Mouse (Mus musculus) hindbrain, postnatal 0 days (tissue): ENCODE measurements around the gene Dguok. TPM values are rescaled to one million over a fixed set of nuclear protein-coding genes. Genes with fewer than 3 reads are reported as not detected.

ENCODE experiments used
- ATAC-seq: fragments of 200-750 bp; cut with Nextera tagmentation; 2 replicates; pipeline ENCODE4 v1.8.0; 2017; ENCODE audit warnings: mild to moderate bottlenecking, moderate TSS enrichment, moderate library complexity
- DNase-seq: peaks from one replicate; pipeline ENCODE4 v3.0.0-alpha.2; 2015; ENCODE audit warnings: low spot score
- H3K27ac ChIP-seq: fragments of 300-500 bp; sonication (generic); 2 replicates; pipeline ENCODE4 v1.5.1; 2014; ENCODE audit warnings: mild to moderate bottlenecking
- H3K27me3 ChIP-seq: fragments of 300-500 bp; sonication (generic); 2 replicates; pipeline ENCODE4 v1.6.1; 2014; ENCODE audit warnings: low read length, mixed read lengths; ENCODE audit not compliant: insufficient read depth
- H3K36me3 ChIP-seq: fragments of 300-500 bp; sonication (generic); 2 replicates; pipeline ENCODE4 v1.6.1; 2014; ENCODE audit warnings: low read length, mixed read lengths; ENCODE audit not compliant: insufficient read depth
- H3K4me1 ChIP-seq: fragments of 300-500 bp; sonication (generic); 2 replicates; pipeline ENCODE4 v1.6.1; 2014; ENCODE audit warnings: antibody characterized with exemption, low read length, mixed read lengths; ENCODE audit not compliant: insufficient read depth
- H3K4me2 ChIP-seq: fragments of 300-500 bp; sonication (generic); 2 replicates; pipeline ENCODE4 v1.6.1; 2014; ENCODE audit warnings: low read depth, mild to moderate bottlenecking, low read length, moderate library complexity, mixed read lengths
- H3K4me3 ChIP-seq: fragments of 300-500 bp; sonication (generic); 2 replicates; pipeline ENCODE4 v1.5.1; 2014; ENCODE audit warnings: low read length
- H3K9ac ChIP-seq: fragments of 300-500 bp; sonication (generic); replicated peaks from 2 replicates; pipeline ENCODE4 v1.6.1; 2014; ENCODE audit warnings: mild to moderate bottlenecking, low read length, moderate library complexity, mixed read lengths
- H3K9me3 ChIP-seq: fragments of 300-500 bp; sonication (generic); 2 replicates; pipeline ENCODE4 v1.6.1; 2016; ENCODE audit warnings: low read length, mixed read lengths
- CTCF ChIP-seq: IDR thresholded peaks from 2 replicates; pipeline ENCODE4 v1.5.1; 2016; ENCODE audit warnings: antibody characterized with exemption, control low read depth, low read depth
- WGBS: fragments of 180-500 bp; shearing (Covaris S2); extraction: QIAGEN DNeasy Blood & Tissue Kit; methylation state at CpG from one replicate; pipeline ENCODE4 v1.1.7; 2014; 5-methylcytosine and 5-hydroxymethylcytosine counted together
- polyA plus RNA-seq: library from polyadenylated mRNA; unstranded; fragments of >200 nt; fragmentation: Nextera tagmentation; extraction: Ambion mirVana; gene quantifications from 2 replicates; pipeline ENCODE4 v1.2.1, GENCODE M21; 2015
- total RNA-seq: library from RNA; depleted of rRNA; stranded (reverse); fragments of >200 nt; gene quantifications from 2 replicates; pipeline ENCODE4 v1.2.3, GENCODE M21; 2014

Dguok gene
- total and polyA plus RNA-seq, 2 experiments from 2014 or later: 31.8 to 51.1 TPM

- no peaks in the 10 kb centered on the region for H3K27me3 ChIP-seq
- no peaks in the 10 kb centered on the region for H3K36me3 ChIP-seq
- ATAC-seq: no peak
- H3K4me2 ChIP-seq: no peak overlapping the region
- H3K27ac ChIP-seq: no peak overlapping the region
- no peaks in the 10 kb centered on the region for H3K9me3 ChIP-seq
- no peak for DNase-seq
- no peaks in the 10 kb centered on the region; the same call in 1 of the 2 replicates for H3K4me1 ChIP-seq
- H3K9ac ChIP-seq: no peak overlapping the region
- no peak for TF ChIP-seq CTCF
- no peak overlapping the region for H3K4me3 ChIP-seq
- WGBS: 39% methylated on average over 6 of the region's 6 CpGs
These were observed 30.0 kb upstream of the Dguok start for GRCm38 (mm10) chr6:83536795-83537059.

DNA sequence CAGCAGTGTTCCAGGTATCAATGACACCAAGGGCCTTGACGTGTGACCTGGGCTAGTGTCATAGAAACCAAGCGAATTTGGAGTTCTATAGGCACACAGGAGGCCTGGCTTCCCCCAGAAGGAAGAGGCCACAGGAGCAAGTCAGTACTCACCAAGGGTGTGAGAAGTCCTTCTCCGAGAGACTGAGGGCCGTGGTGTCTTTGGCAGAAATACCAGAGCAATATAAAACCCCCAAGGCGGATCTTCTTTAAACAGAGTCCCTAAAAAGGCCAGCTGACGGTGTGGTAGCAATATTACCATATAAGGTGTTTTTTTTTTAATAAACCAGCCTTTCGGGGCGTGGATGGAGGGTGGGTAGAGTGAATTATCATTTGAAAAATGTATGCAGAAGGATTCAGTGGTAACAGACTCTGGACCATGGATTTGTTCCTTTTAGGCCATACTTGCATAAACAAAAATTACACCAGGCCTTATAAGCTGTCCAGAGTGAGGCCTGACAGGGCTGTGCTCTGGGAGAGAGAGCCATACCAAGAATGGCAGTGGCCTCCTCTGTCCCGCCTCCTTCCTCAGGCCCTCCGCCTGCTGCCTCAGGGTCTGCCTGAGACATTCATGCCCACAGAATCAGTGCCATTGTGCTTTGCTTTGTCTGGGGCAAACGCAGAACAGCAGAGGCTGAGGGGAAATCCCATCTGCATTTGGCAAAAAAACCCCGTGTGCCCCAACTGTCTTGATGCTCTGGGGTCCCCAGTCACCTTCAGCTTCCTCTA is 29.4 kb upstream of the Dguok start, which contains the start of gene Actg2:
Actg2 (minus strand) TSS at position 238 of the 767 bp plus-strand sequence.
- H3K27me3 ChIP-seq: no peaks in the 10 kb centered on the region
- WGBS: 65% methylated on average over 12 of the region's 12 CpGs
- no peak for TF ChIP-seq CTCF
- H3K27ac ChIP-seq: no peak within 1 kb of the TSS
- ATAC-seq: no peak
- H3K9ac ChIP-seq: no peak within 1 kb of the TSS
- H3K4me1 ChIP-seq: no peaks in the 10 kb centered on the region
- no peak within 1 kb of the TSS for H3K4me2 ChIP-seq
- DNase-seq: no peak
- no peaks in the 10 kb centered on the region for H3K9me3 ChIP-seq
- H3K36me3 ChIP-seq: no peaks in the 10 kb centered on the region
- H3K4me3 ChIP-seq: no peak within 1 kb of the TSS

GRCm38 (mm10) chr6:83532608-83533007 is 25.8 kb upstream of the Dguok start:
- ATAC-seq (no peak), DNase-seq (no peak)
- H3K4me2 ChIP-seq: no peak overlapping the region
- no peak overlapping the region for H3K27ac ChIP-seq
- H3K36me3 ChIP-seq: no peaks in the 10 kb centered on the region
- no peak overlapping the region for H3K4me3 ChIP-seq
- no peak overlapping the region for H3K9ac ChIP-seq
- H3K27me3 ChIP-seq: no peaks in the 10 kb centered on the region
- no peaks in the 10 kb centered on the region for H3K9me3 ChIP-seq
- H3K4me1 ChIP-seq: no peaks in the 10 kb centered on the region
- no peak for TF ChIP-seq CTCF
- 55% methylated on average over 2 of the region's 2 CpGs for WGBS

DNA sequence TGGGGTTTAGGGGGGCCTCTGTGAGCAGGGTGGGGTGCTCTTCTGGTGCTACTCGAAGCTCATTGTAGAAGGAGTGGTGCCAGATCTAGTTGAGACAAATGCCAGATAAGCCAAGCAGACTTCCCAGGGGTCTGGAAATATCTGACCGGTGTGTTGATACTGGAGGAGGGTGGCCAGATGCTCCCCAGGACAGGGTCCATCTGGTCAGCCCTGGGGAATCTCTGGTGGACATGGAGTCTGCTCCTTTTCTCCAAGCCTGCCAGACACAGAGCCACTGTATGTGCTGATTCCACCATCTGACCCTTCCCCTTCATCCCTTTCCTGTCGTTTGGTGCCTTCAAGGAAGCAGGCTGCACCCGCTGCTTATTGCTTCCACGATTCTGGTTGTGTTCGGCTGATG is 16.4 kb upstream of the Dguok start:
- H3K36me3 ChIP-seq: no peaks in the 10 kb centered on the region
- no peak for TF ChIP-seq CTCF
- no peak overlapping the region for H3K4me2 ChIP-seq
- H3K4me3 ChIP-seq: no peak overlapping the region
- DNase-seq (no peak), ATAC-seq (no peak)
- H3K27ac ChIP-seq: no peak overlapping the region
- no peaks in the 10 kb centered on the region for H3K27me3 ChIP-seq
- no peak overlapping the region for H3K9ac ChIP-seq
- H3K4me1 ChIP-seq: no peaks in the 10 kb centered on the region
- no peaks in the 10 kb centered on the region for H3K9me3 ChIP-seq
- 57% methylated on average over 6 of the region's 6 CpGs for WGBS

- ATAC-seq (no peak), DNase-seq (no peak)
- no peaks in the 10 kb centered on the region for H3K9me3 ChIP-seq
- no peak overlapping the region for H3K4me3 ChIP-seq
- H3K27me3 ChIP-seq: no peaks in the 10 kb centered on the region
- no peak overlapping the region for H3K4me2 ChIP-seq
- WGBS: 72% methylated on average over 6 of the region's 6 CpGs
- H3K27ac ChIP-seq: no peak overlapping the region
- H3K36me3 ChIP-seq: no peaks in the 10 kb centered on the region
- no peaks in the 10 kb centered on the region for H3K4me1 ChIP-seq
- no peak for TF ChIP-seq CTCF
- H3K9ac ChIP-seq: no peak overlapping the region
These were observed 15.0 kb upstream of the Dguok start for GRCm38 (mm10) chr6:83521784-83522183.

DNA sequence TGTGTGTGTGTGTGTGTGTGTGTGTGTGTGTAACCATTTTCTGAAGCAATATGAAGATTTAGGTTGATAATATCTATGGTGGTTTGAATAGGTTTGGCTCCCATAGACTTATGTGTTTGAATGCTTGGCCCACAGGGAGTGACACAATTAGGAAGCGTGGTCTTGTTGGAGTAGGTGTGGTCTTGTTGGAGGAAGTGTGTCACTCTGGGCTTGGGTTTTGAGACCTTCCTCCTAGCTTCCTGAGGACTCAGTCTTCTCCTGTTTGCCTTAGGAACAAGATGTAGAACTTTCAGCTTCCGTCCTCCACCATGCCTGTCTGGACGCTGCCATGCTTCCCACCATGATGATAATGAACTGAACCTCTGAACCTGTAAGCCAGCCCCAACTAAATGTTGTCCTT is 11.9 kb upstream of the Dguok start:
- ATAC-seq (no peak), DNase-seq (no peak)
- Histone ChIP-seq H3K4me2 (no peak overlapping the region), H3K4me1 (no peaks in the 10 kb centered on the region), H3K27me3 (no peaks in the 10 kb centered on the region), H3K9me3 (no peaks in the 10 kb centered on the region), H3K4me3 (no peak overlapping the region), H3K9ac (no peak overlapping the region), H3K36me3 (no peaks in the 10 kb centered on the region), H3K27ac (no peak overlapping the region)
- 85% methylated on average over 3 of the region's 3 CpGs for WGBS
- no peak for TF ChIP-seq CTCF

- Histone ChIP-seq H3K27me3 (no peaks in the 10 kb centered on the region), H3K4me1 (no peaks in the 10 kb centered on the region), H3K9me3 (no peaks in the 10 kb centered on the region), H3K36me3 (no peaks in the 10 kb centered on the region), H3K9ac (no peak overlapping the region), H3K4me2 (no peak overlapping the region), H3K27ac (no peak overlapping the region), H3K4me3 (no peak overlapping the region)
- TF ChIP-seq CTCF: no peak
- ATAC-seq (no peak), DNase-seq (no peak)
- 64% methylated on average over 3 of the region's 3 CpGs for WGBS
These were observed 8.4 kb upstream of the Dguok start for GRCm38 (mm10) chr6:83515172-83515571.
